Mouse (Mus musculus) CH12.LX (cell line): ENCODE results near the gene Lmtk2. TPM values are rescaled to one million over a fixed set of nuclear protein-coding genes. Genes with fewer than 3 reads are reported as not detected.

Experiments
- DNase-seq: peaks from one replicate; pipeline ENCODE4 v3.0.0-alpha.2; 2013; ENCODE audit errors: extremely low read depth
- H3K27ac ChIP-seq: 2 replicates; pipeline ENCODE4 v1.5.1; 2012; ENCODE audit warnings: low read depth, mild to moderate bottlenecking, control low read depth, moderate library complexity; ENCODE audit not compliant: insufficient read depth
- H3K27me3 ChIP-seq: replicated peaks from 2 replicates; pipeline ENCODE3; 2012; ENCODE audit warnings: inconsistent platforms
- H3K36me3 ChIP-seq, 2 experiments: replicated peaks in 1 of 2; 2 replicates each; pipeline versions ENCODE3 to v1.6.1; 2012; ENCODE audit warnings: inconsistent platforms in 1 of 2, low read length in 1 of 2, mild to moderate bottlenecking in 1 of 2, mixed read lengths in 1 of 2, moderate library complexity in 1 of 2; ENCODE audit not compliant: control insufficient read depth in 1 of 2, insufficient read depth in 1 of 2
- H3K4me1 ChIP-seq, 2 experiments: 2 replicates each; pipeline ENCODE4 v1.6.1; 2012; ENCODE audit warnings: inconsistent platforms in 1 of 2, moderate library complexity in 1 of 2; ENCODE audit not compliant: insufficient read depth in 2 of 2, control insufficient read depth in 1 of 2
- H3K4me2 ChIP-seq: 2 replicates; pipeline ENCODE4 v1.6.1; 2012; ENCODE audit warnings: low read depth, mild to moderate bottlenecking, control low read depth; ENCODE audit not compliant: poor library complexity, insufficient read depth, severe bottlenecking
- H3K4me3 ChIP-seq, 3 experiments: fragments of 150-350 bp in 1 of 3; sonication (generic) in 1 of 3; replicated peaks in 1 of 3; 2 replicates each; pipeline versions ENCODE3 to v1.5.1; 2011 to 2012; ENCODE audit warnings: low read depth in 2 of 3, low read length in 2 of 3, mild to moderate bottlenecking in 2 of 3, moderate library complexity in 2 of 3, control low read depth in 1 of 3, improper control_type of control experiment in 1 of 3, inconsistent platforms in 1 of 3, mixed read lengths in 1 of 3; ENCODE audit not compliant: poor library complexity in 1 of 3
- H3K79me2 ChIP-seq: replicated peaks from 2 replicates; pipeline ENCODE4 v1.6.1; 2012; ENCODE audit warnings: mild to moderate bottlenecking, moderate library complexity; ENCODE audit not compliant: control insufficient read depth, poor library complexity, insufficient read depth, severe bottlenecking; ENCODE audit errors: extremely low read depth
- H3K9ac ChIP-seq: 2 replicates; pipeline ENCODE4 v1.6.1; 2012; ENCODE audit warnings: low read depth, mild to moderate bottlenecking, control low read depth, moderate library complexity; ENCODE audit not compliant: insufficient read depth
- H3K9me3 ChIP-seq: replicated peaks from 2 replicates; pipeline ENCODE3; 2012; ENCODE audit warnings: low read length, inconsistent platforms, mixed read lengths
- CHD1 ChIP-seq: IDR thresholded peaks from 2 replicates; pipeline ENCODE4 v1.6.1; 2012; ENCODE audit warnings: low read depth, low read length, improper control_type of control experiment, inconsistent platforms
- CHD2 ChIP-seq: IDR thresholded peaks from 2 replicates; pipeline ENCODE4 v1.6.1; 2011; ENCODE audit warnings: low read length, improper control_type of control experiment
- CTCF ChIP-seq, 2 experiments: IDR thresholded peaks in 1 of 2; conservative IDR thresholded peaks in 1 of 2; 2 replicates each; pipeline ENCODE4 v1.5.1; 2011 to 2012; ENCODE audit warnings: low read depth in 2 of 2, low read length in 2 of 2, improper control_type of control experiment in 1 of 2, inconsistent platforms in 1 of 2, mild to moderate bottlenecking in 1 of 2, moderate library complexity in 1 of 2
- E2F4 ChIP-seq: IDR thresholded peaks from 2 replicates; pipeline ENCODE4 v1.6.1; 2011; ENCODE audit warnings: low read depth, low read length, improper control_type of control experiment; ENCODE audit not compliant: insufficient replicate concordance
- ELF1 ChIP-seq: IDR thresholded peaks from 2 replicates; pipeline ENCODE4 v1.6.1; 2014; ENCODE audit warnings: low read depth, mild to moderate bottlenecking, inconsistent platforms, low read length, improper control_type of control experiment
- EP300 ChIP-seq: IDR thresholded peaks from 2 replicates; pipeline ENCODE4 v1.6.1; 2011; ENCODE audit warnings: low read length, improper control_type of control experiment
- ETS1 ChIP-seq: conservative IDR thresholded peaks from 2 replicates; pipeline ENCODE4 v1.6.1; 2012; ENCODE audit warnings: low read depth, mild to moderate bottlenecking, inconsistent platforms, low read length, improper control_type of control experiment, moderate library complexity
- HCFC1 ChIP-seq: IDR thresholded peaks from 2 replicates; pipeline ENCODE4 v1.6.1; 2012; ENCODE audit warnings: low read depth, mild to moderate bottlenecking, inconsistent platforms, low read length, improper control_type of control experiment
- IRF4 ChIP-seq: IDR thresholded peaks from 2 replicates; pipeline ENCODE4 v1.6.1; 2014; ENCODE audit warnings: low read depth, mild to moderate bottlenecking, inconsistent platforms, low read length, improper control_type of control experiment
- JUND ChIP-seq: conservative IDR thresholded peaks from 2 replicates; pipeline ENCODE4 v1.6.1; 2011; ENCODE audit warnings: low read depth, low read length, improper control_type of control experiment
- MAZ ChIP-seq: IDR thresholded peaks from 2 replicates; pipeline ENCODE4 v1.6.1; 2012; ENCODE audit warnings: low read depth, mild to moderate bottlenecking, inconsistent platforms, low read length, improper control_type of control experiment, moderate library complexity
- MEF2A ChIP-seq: IDR thresholded peaks from 2 replicates; pipeline ENCODE4 v1.6.1; 2014; ENCODE audit warnings: low read depth, mild to moderate bottlenecking, inconsistent platforms, low read length, improper control_type of control experiment, borderline replicate concordance
- MYC ChIP-seq: IDR thresholded peaks from 2 replicates; pipeline ENCODE4 v1.6.1; 2011; ENCODE audit warnings: low read depth, mild to moderate bottlenecking, improper control_type of control experiment, low read length
- POLR2A ChIP-seq: IDR thresholded peaks from 2 replicates; pipeline ENCODE4 v1.6.1; 2011; ENCODE audit warnings: low read depth, mild to moderate bottlenecking, improper control_type of control experiment, low read length
- POLR2AphosphoS2 ChIP-seq: IDR thresholded peaks from 2 replicates; pipeline ENCODE4 v1.6.1; 2011; ENCODE audit warnings: low read depth, low read length, improper control_type of control experiment
- RAD21 ChIP-seq: IDR thresholded peaks from 2 replicates; pipeline ENCODE4 v1.6.1; 2011; ENCODE audit warnings: low read depth, mild to moderate bottlenecking, low read length, improper control_type of control experiment, moderate library complexity
- RCOR1 ChIP-seq: conservative IDR thresholded peaks from 2 replicates; pipeline ENCODE4 v1.6.1; 2012; ENCODE audit warnings: low read depth, mild to moderate bottlenecking, inconsistent platforms, low read length, improper control_type of control experiment
- SMC3 ChIP-seq: IDR thresholded peaks from 2 replicates; pipeline ENCODE4 v1.6.1; 2011; ENCODE audit warnings: low read depth, low read length, improper control_type of control experiment
- TBP ChIP-seq: conservative IDR thresholded peaks from 2 replicates; pipeline ENCODE4 v1.6.1; 2011; ENCODE audit warnings: low read depth, low read length, improper control_type of control experiment
- TCF12 ChIP-seq: IDR thresholded peaks from 2 replicates; pipeline ENCODE4 v1.6.1; 2014; ENCODE audit warnings: low read depth, mild to moderate bottlenecking, inconsistent platforms, low read length, improper control_type of control experiment
- UBTF ChIP-seq: IDR thresholded peaks from 2 replicates; pipeline ENCODE4 v1.6.1; 2012; ENCODE audit warnings: low read depth, mild to moderate bottlenecking, inconsistent platforms, low read length, improper control_type of control experiment, moderate library complexity
- ZC3H11A ChIP-seq: IDR thresholded peaks from 2 replicates; pipeline ENCODE4 v1.6.1; 2012; ENCODE audit warnings: low read depth, mild to moderate bottlenecking, inconsistent platforms, low read length, improper control_type of control experiment
- ZMIZ1 ChIP-seq: IDR thresholded peaks from 2 replicates; pipeline ENCODE4 v1.6.1; 2012; ENCODE audit warnings: low read depth, mild to moderate bottlenecking, inconsistent platforms, low read length, improper control_type of control experiment
- dilution Hi-C: fragments of 300-500 bp; cut with MboI; formaldehyde crosslinking; loops from 2 replicates; pipeline ENCODE4 v1.14.3; 2020; ENCODE audit warnings: low sequenced_read_pairs; ENCODE audit not compliant: extremely low pct_unique_long_range_greater_than_20kb, extremely low pct_ligation_motif_present
- in situ Hi-C: fragments of 300-500 bp; cut with MboI; formaldehyde crosslinking; loops from 3 replicates; pipeline ENCODE4 v1.14.3; 2019; ENCODE audit warnings: low sequenced_read_pairs, low pct_ligation_motif_present, low pct_unique_long_range_greater_than_20kb, mixed read lengths
- polyA plus RNA-seq: library from polyadenylated mRNA; unstranded; fragments of >175 nt; gene quantifications from 2 replicates; pipeline ENCODE4 v1.2.1, GENCODE M21; 2012; ENCODE audit warnings: low read depth; ENCODE audit not compliant: insufficient read length
- total RNA-seq, 2 experiments: library from RNA; depleted of rRNA; stranded (reverse); fragments of 300-350 nt in 1 of 2; fragments of >200 nt in 1 of 2; gene quantifications; 2 replicates each; pipeline ENCODE4 v1.2.3; 2012 to 2014

The Lmtk2 gene
- total and polyA plus RNA-seq, 3 experiments = 5.1 to 10.1 (median 5.7) TPM

DNA sequence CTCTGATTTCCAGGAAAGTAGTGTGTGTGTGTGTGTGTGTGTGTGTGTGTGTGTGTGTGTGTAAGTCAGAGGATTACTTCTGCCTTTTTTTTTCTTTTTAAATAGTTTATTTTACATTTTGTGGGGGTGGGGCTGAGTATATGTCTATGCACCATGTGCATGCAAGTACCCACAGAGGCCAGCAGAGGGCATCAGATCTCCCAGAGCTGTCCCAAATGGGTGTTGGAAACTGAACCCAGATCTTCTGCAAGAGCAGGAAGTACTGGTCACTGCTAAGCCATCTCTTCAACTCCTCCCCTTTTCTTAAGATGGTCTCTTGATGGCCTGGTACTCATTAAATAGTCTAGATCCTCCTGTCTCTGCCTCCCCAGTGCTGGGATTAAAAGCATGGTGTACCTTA lies 49.0 kb upstream of the Lmtk2 start:
- dilution Hi-C loops (no loop called here), in situ Hi-C loops (no loop called here)
- peak; percentile 63; the same call in 1 of the 2 replicates for TF ChIP-seq MYC
- TF ChIP-seq RAD21 = peak; percentile 50
- TF ChIP-seq RCOR1 = no peak
- peak; percentile 72 for TF ChIP-seq SMC3
- TF ChIP-seq CTCF (conservative IDR thresholded peaks at IDR 0.05 in 1 of 2, IDR thresholded peaks at IDR 0.05 in 1 of 2; ENCODE audit: low read depth in 2 of 2, low read length in 2 of 2) = peak; percentile 30 to 76; a peak in 2 of 4 replicates
- no peak for TF ChIP-seq CHD1
- TF ChIP-seq TCF12 = no peak
- no peak for TF ChIP-seq TBP
- TF ChIP-seq MAZ = no peak
- Histone ChIP-seq H3K27ac (no peak overlapping the region), H3K4me1 (peaks cover 0 to 11% of the 10 kb centered on the region in 2 experiments; a peak in 2 of 4 replicates), H3K79me2 (no peaks in the 10 kb centered on the region), H3K9ac (no peak overlapping the region), H3K4me2 (no peak overlapping the region), H3K36me3 (no peaks in the 10 kb centered on the region), H3K27me3 (no peaks in the 10 kb centered on the region), H3K9me3 (no peaks in the 10 kb centered on the region), H3K4me3 (no peak overlapping the region)
- DNase-seq = peak; percentile 42

DNA sequence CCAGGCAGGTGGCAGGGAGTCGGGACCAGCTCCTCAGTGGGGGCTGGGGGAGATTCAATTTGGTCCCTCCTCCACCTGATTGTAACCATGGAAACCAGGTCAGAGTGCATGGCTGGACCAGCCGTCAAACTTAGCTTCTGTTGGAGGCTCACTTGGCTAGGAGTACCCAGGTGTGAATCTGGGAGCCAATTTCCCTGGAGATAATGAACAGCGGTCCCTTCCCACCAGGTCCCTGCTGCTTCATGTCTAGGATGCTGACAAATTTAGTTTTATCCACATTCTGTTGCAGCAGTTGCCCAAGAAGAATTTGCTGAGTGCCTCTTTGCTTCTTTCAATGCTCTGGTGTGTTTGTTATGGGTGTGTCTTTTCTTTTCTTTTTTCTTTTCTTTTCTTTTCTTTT lies 46.8 kb upstream of the Lmtk2 start:
- no peak overlapping the region for H3K4me3 ChIP-seq
- TF ChIP-seq E2F4 (no peak), UBTF (no peak), CTCF (conservative IDR thresholded peaks at IDR 0.05 in 1 of 2, IDR thresholded peaks at IDR 0.05 in 1 of 2; ENCODE audit: low read depth in 2 of 2, low read length in 2 of 2) (no peak), ZC3H11A (no peak), TBP (no peak), POLR2A (no peak), HCFC1 (no peak), ELF1 (no peak), RAD21 (no peak), ETS1 (no peak), CHD2 (no peak), MEF2A (no peak), JUND (no peak), EP300 (no peak), IRF4 (no peak), MYC (no peak), POLR2AphosphoS2 (no peak), ZMIZ1 (no peak)
- in situ Hi-C loops (no loop called here), dilution Hi-C loops (no loop called here)
- no peak overlapping the region for H3K4me2 ChIP-seq
- H3K9me3 ChIP-seq = no peaks in the 10 kb centered on the region
- H3K27ac ChIP-seq = no peak overlapping the region
- H3K27me3 ChIP-seq = no peaks in the 10 kb centered on the region
- no peak for DNase-seq
- H3K79me2 ChIP-seq = no peaks in the 10 kb centered on the region
- H3K9ac ChIP-seq = no peak overlapping the region
- H3K36me3 ChIP-seq = no peaks in the 10 kb centered on the region
- H3K4me1 ChIP-seq = no peaks in the 10 kb centered on the region
